Mouse (Mus musculus): ENCODE measurements around the gene Ppp1r14a.
A peak's percentile ranks its signal among the peaks of the same experiment; 100 is the strongest.

Ppp1r14a gene

DNA sequence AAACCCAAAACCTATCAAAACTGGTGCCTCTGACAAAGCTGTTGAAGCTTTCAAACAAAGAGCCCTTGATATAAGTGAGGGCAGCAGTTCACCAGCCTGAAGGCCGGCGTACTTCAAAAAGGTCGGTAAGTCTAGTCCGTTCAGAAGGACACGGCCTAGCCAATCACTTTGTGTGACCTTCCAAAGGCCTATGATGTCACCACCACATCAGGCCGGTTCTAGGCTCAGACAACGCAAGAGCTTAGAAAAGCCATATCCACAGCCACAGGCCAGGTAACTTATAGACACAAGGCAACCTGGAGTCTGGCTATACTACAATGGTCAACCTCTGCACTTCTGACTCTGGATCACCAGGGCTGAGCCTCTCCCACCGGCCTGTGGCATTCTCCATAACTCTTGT lies 9.2 kb upstream of the Ppp1r14a start:
- DNase-seq, result no peak

GRCm38 (mm10) chr7:29280801-29281200 lies 8.3 kb upstream of the Ppp1r14a start:
- DNase-seq, result peak in 1 of 2 experiments; percentile 29

- peak; percentile 82 to 86 for DNase-seq
Observed at GRCm38 (mm10) chr7:29281201-29282073, 7.7 kb upstream of the Ppp1r14a start, which contains the start of gene Spint2. Gene Spint2, minus strand, starts transcription at chr7:29281912.

DNA sequence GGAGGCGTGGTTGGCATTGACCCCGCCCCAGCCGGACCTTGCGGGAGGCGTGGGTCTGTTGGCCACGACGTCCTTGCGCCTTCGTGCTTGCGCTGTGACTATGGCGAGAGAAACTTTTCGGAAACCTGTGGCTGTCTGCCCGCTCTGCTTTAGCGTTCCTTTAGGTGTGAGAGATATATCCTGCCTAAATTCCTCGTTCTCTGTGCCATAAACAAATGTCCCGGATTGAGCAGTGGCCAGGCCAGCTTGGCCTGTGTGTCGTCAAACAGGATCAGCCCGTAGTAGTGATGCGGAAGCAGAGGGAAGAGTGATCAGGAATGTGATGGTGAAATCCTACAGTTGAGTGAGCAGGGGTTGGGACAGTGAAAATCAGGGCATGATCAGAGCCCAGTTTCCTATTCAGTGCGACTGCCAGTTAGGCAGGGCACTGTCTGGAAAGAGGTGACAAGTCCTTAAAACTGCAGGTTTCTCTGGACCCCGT lies 7.0 kb upstream of the Ppp1r14a start:
- DNase-seq, result no peak

DNA sequence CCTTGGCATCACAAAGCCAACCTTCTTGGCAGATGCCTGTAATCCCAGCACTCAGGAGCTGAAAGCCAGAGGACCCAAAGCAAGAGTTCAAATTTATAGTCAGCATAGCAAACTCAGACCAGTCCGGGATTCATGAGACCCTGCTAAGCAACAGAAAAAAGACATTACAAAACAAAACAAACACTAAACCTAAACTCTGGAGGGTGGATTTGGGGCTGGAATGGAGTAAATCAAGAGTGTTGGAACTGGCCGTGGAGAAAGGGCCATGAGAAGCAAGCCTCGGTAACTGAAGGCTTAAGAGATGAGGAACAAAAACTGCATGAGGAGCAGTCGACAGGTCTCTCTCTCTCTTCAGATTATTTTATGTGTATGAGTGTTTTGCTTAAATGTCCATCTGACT lies 5.2 kb upstream of the Ppp1r14a start:
- no peak for DNase-seq

DNA sequence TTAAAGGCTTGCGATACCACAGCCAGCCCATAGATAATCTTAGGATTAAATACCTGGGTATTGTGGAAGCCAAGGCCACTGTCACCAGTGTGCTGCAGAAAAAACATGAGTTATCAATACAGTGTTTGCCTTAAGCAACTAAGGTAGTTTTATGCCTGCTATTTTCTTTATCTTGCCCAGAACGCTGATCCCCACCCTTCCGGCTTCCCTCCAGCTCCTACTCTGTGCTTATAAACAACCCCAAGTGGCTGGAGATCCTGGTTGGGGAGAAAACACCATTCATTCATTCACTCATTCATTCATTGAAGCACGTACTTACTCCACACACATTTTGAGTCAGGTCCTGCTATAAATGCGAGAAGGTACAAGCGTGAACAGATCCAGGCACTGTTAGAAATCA lies 4.6 kb upstream of the Ppp1r14a start:
- DNase-seq, result no peak

- DNase-seq, result no peak
Observed at GRCm38 (mm10) chr7:29287481-29287880, 1.6 kb upstream of the Ppp1r14a start.

DNA sequence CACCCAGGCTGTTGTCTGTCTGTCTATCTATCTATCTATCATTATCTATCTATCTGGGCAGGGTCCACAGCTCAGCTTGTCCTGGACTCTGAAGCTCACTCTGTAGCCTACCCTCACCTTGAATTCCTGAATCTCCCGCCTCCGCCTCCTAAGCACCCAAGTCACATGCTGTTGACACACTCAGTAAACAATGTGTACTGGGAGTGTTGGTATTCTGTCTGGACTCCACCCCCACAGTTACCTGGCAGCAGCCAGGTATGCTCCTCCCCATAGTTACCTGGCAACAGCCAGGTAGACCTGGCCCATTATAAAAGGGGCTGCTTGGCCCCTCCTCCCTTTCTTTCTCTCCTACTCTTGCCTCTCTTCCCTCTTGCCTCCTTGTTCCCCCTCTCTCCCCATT lies 1.0 kb upstream of the Ppp1r14a start:
- no peak for DNase-seq

- no peak for DNase-seq
Observed at GRCm38 (mm10) chr7:29289856-29290255, 748 bp downstream of the Ppp1r14a start.

GRCm38 (mm10) chr7:29290691-29291485 lies 1.8 kb downstream of the Ppp1r14a start:
- peak; percentile 31 to 44 for DNase-seq

- peak; percentile 77 to 80 for DNase-seq
Observed at GRCm38 (mm10) chr7:29291616-29292457, 2.7 kb downstream of the Ppp1r14a start.

DNA sequence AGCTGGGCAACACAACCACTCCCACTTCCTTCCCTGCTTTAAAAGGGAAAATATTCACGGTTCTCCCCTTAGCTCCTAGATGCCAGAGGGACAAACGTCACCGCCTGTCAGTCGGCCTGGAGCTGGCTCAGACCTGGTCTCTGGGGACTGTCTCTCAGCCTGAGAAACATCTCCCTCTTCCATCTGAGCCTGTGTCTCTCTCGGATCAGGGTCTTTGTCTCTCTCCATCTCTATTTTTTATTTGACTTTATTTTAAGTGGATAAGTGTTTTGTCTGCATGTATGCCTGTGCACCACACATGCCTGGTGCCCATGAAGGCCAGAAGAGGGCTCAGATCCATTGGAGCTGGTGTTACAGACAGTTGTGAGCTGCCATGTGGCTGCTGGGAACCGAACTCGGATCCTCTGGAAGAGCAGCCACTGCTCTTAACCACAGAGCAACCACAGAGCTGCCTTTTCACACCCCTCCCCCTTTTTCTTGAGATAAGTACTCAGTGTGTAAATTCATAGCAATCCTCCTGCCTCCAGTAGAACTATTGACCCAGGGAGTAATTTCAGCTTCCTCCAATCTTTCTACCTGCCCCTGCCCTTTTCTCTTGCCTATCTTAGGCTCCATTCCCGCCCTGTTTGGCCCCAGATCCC lies 3.5 kb downstream of the Ppp1r14a start:
- no peak for DNase-seq

- no peak for DNase-seq
Observed at GRCm38 (mm10) chr7:29293131-29294065, 4.3 kb downstream of the Ppp1r14a start.

DNA sequence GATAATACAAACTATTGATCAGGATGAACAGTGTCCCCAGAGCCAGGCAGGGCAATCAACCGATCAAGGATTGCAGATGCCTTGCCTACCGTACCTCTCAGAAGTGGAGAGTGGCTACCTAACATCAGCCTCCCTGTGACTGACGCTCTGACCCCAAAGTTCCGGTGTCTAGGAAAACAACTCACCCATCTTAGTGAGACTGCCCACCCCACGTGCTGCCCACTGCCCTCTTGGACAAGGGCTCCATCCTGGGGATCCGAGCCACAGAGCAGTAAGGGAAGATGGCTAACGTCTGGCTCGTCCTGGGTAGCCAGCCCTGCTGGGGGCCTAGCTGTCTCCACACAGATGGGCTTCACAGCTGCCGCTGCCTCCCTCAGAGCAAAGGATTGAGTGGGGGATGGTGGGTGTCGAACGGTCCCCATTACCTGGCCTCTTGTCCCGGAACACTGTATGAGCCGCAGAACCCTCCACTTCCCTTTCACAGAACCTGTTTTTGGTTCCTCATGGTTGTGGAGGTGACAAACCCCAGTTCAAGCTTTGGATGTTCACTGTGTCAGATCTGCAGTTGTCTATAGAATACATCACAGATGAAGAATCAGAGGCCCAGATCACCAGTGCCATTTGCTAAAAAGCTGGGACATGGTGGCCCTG lies 5.1 kb downstream of the Ppp1r14a start:
- DNase-seq, result no peak

- DNase-seq, result no peak
Observed at GRCm38 (mm10) chr7:29295861-29296647, 6.9 kb downstream of the Ppp1r14a start.

DNA sequence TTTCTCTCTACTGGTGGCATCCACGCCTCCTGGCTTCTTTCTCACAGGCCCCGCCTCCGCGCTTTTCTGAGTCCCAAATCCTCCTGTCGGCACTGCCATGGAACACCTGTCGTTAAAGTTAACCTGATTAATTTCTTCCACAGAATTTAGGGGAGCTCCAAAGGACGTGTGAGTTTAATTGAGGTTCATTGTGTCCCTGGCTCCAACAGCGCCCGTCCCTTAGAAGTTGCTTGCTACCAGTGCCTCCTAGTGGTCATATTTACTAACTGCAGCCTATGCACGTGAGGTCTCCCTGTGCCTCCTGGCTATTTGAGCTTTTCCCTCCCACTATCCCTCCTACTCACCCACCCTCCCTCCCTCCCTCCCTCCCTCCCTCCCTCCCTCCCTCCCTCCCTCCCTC lies 7.9 kb downstream of the Ppp1r14a start:
- peak; percentile 79 to 82 for DNase-seq

- peak; percentile 89 to 93 for DNase-seq
Observed at GRCm38 (mm10) chr7:29301127-29301566, 12.0 kb downstream of the Ppp1r14a start.

GRCm38 (mm10) chr7:29302641-29303040 lies 13.5 kb downstream of the Ppp1r14a start:
- no peak for DNase-seq

DNA sequence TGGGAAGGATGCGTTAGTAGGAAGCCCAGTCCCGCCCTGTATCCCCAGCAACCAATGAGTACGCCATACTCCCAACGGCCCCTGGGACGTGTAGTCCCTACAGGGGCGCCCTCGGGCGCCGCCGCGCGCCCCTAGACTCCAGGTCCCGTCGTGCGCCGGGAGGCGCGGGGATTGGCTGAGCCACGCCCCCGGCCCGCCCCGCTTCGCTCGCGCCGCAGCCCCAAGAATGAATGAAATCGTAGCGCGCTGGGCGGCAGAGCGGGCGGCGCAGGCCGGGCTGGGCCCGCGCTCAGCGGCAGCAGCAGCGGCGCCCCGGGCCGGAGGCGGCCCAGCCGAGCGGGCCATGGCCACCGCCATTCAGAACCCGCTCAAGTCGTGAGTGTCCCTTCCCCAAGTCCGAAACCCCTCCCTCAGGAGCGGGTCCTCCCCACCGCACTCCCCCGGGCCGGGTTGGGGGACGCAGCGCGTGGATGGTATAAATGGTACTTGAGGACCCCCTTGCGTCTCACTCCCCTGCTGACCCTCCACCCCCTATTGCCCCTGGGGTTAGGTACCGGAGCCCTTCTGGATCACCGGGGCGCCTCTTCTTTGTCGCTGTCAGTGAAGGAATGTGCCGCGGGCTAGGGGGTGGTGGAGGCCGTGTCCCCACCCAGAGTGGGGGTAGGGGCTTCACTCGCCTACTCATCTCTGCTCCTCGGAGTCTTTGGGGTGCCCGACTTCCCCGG lies 14.8 kb downstream of the Ppp1r14a start, which contains the start of gene Dpf1:
Gene Dpf1, plus strand, starts transcription at position 214 of the 725 bp plus-strand sequence.
- peak; percentile 86 to 88 for DNase-seq
